Mouse (Mus musculus): ENCODE data around the gene Prss27. TPM values are rescaled to one million over a fixed set of nuclear protein-coding genes. Genes with fewer than 3 reads are reported as not detected.

The Prss27 gene
- total RNA-seq, 2 experiments from 2014 or later, result not detected

Small RNA genes lying within 50 kb of the gene (microRNA-seq; reads per million reads assigned to microRNA genes)
- gene Gm27700, result 0 reads per million in 2 experiments

Other genes with a start within 250 kb of the Prss27 start
- 100 to 1,000 TPM; 192 to 227 TPM for gene Srrm2, start 247.6 kb upstream of the Prss27 start, total RNA-seq (2021)
- gene Elob, start 209.0 kb upstream of the Prss27 start, total RNA-seq (2021), result 100 to 1,000 TPM; 339 to 355 TPM
- gene Prss33, start 202.1 kb upstream of the Prss27 start, total RNA-seq (2021), result not detected
- gene Prss32, start 194.3 kb upstream of the Prss27 start, total RNA-seq (2021), result not detected
- gene Prss41, start 194.0 kb upstream of the Prss27 start, total RNA-seq (2021), result not detected
- not detected for gene Prss21, start 170.1 kb upstream of the Prss27 start, total RNA-seq (2021)
- not detected for gene Dcpp1, start 157.3 kb upstream of the Prss27 start, total RNA-seq (2021)
- not detected for gene Dcpp2, start 157.3 kb upstream of the Prss27 start, total RNA-seq (2021)
- gene Dcpp3, start 120.7 kb upstream of the Prss27 start, total RNA-seq (2021), result not detected
- not detected for gene Sbp, start 96.5 kb upstream of the Prss27 start, total RNA-seq (2021)
- not detected for gene Sbpl, start 82.9 kb upstream of the Prss27 start, total RNA-seq (2021)
- gene Prss30, start 57.6 kb upstream of the Prss27 start, total RNA-seq (2021), result not detected
- gene Prss22, start 40.0 kb upstream of the Prss27 start, total RNA-seq (2021), result not detected
- 10 to 100 TPM; 14.4 to 14.6 TPM for gene Kctd5, start 35.3 kb downstream of the Prss27 start, total RNA-seq (2021)
- 10 to 100 TPM; 46.2 to 47.8 TPM for gene Pdpk1, start 112.8 kb downstream of the Prss27 start, total RNA-seq (2021)
- gene Amdhd2, start 125.6 kb downstream of the Prss27 start, total RNA-seq (2021), result 10 to 100 TPM; 12.2 to 12.7 TPM
- gene Atp6v0c, start 131.6 kb downstream of the Prss27 start, total RNA-seq (2021), result 100 to 1,000 TPM; 241 to 249 TPM
- gene Tbc1d24, start 167.4 kb downstream of the Prss27 start, total RNA-seq (2021), result 1 to 10 TPM; 8.7 to 9.3 TPM
- 1 to 10 TPM in 1 of 2 experiments, under 1 TPM in 1; 0.90 to 1.0 TPM for gene Ntn3, start 171.4 kb downstream of the Prss27 start, total RNA-seq (2021)
- 1 to 10 TPM; 3.0 to 3.2 TPM for gene Tedc2, start 182.7 kb downstream of the Prss27 start, total RNA-seq (2021)
- gene Ccnf, start 213.3 kb downstream of the Prss27 start, total RNA-seq (2021), result 1 to 10 TPM; 2.7 to 4.8 TPM